Mouse (Mus musculus) CH12.LX (cell line): ENCODE measurements around the gene Mtf2. TPM values are rescaled to one million over a fixed set of nuclear protein-coding genes. Genes with fewer than 3 reads are reported as not detected.

ENCODE experiments used
- DNase-seq: peaks from one replicate; pipeline ENCODE4 v3.0.0-alpha.2; 2013; ENCODE audit errors: extremely low read depth
- H3K27ac ChIP-seq: 2 replicates; pipeline ENCODE4 v1.5.1; 2012; ENCODE audit warnings: low read depth, mild to moderate bottlenecking, control low read depth, moderate library complexity; ENCODE audit not compliant: insufficient read depth
- H3K27me3 ChIP-seq: replicated peaks from 2 replicates; pipeline ENCODE3; 2012; ENCODE audit warnings: inconsistent platforms
- H3K36me3 ChIP-seq, 2 experiments: replicated peaks in 1 of 2; 2 replicates each; pipeline versions ENCODE3 to v1.6.1; 2012; ENCODE audit warnings: inconsistent platforms in 1 of 2, low read length in 1 of 2, mild to moderate bottlenecking in 1 of 2, mixed read lengths in 1 of 2, moderate library complexity in 1 of 2; ENCODE audit not compliant: control insufficient read depth in 1 of 2, insufficient read depth in 1 of 2
- H3K4me1 ChIP-seq, 2 experiments: 2 replicates each; pipeline ENCODE4 v1.6.1; 2012; ENCODE audit warnings: inconsistent platforms in 1 of 2, moderate library complexity in 1 of 2; ENCODE audit not compliant: insufficient read depth in 2 of 2, control insufficient read depth in 1 of 2
- H3K4me2 ChIP-seq: 2 replicates; pipeline ENCODE4 v1.6.1; 2012; ENCODE audit warnings: low read depth, mild to moderate bottlenecking, control low read depth; ENCODE audit not compliant: poor library complexity, insufficient read depth, severe bottlenecking
- H3K4me3 ChIP-seq, 3 experiments: fragments of 150-350 bp in 1 of 3; sonication (generic) in 1 of 3; replicated peaks in 1 of 3; 2 replicates each; pipeline versions ENCODE3 to v1.5.1; 2011 to 2012; ENCODE audit warnings: low read depth in 2 of 3, low read length in 2 of 3, mild to moderate bottlenecking in 2 of 3, moderate library complexity in 2 of 3, control low read depth in 1 of 3, improper control_type of control experiment in 1 of 3, inconsistent platforms in 1 of 3, mixed read lengths in 1 of 3; ENCODE audit not compliant: poor library complexity in 1 of 3
- H3K79me2 ChIP-seq: replicated peaks from 2 replicates; pipeline ENCODE4 v1.6.1; 2012; ENCODE audit warnings: mild to moderate bottlenecking, moderate library complexity; ENCODE audit not compliant: control insufficient read depth, poor library complexity, insufficient read depth, severe bottlenecking; ENCODE audit errors: extremely low read depth
- H3K9ac ChIP-seq: 2 replicates; pipeline ENCODE4 v1.6.1; 2012; ENCODE audit warnings: low read depth, mild to moderate bottlenecking, control low read depth, moderate library complexity; ENCODE audit not compliant: insufficient read depth
- H3K9me3 ChIP-seq: replicated peaks from 2 replicates; pipeline ENCODE3; 2012; ENCODE audit warnings: low read length, inconsistent platforms, mixed read lengths
- BHLHE40 ChIP-seq: IDR thresholded peaks from 2 replicates; pipeline ENCODE4 v1.6.1; 2011; ENCODE audit warnings: mild to moderate bottlenecking, low read depth, low read length, improper control_type of control experiment
- CHD1 ChIP-seq: IDR thresholded peaks from 2 replicates; pipeline ENCODE4 v1.6.1; 2012; ENCODE audit warnings: low read depth, low read length, improper control_type of control experiment, inconsistent platforms
- CHD2 ChIP-seq: IDR thresholded peaks from 2 replicates; pipeline ENCODE4 v1.6.1; 2011; ENCODE audit warnings: low read length, improper control_type of control experiment
- CTCF ChIP-seq, 2 experiments: IDR thresholded peaks in 1 of 2; conservative IDR thresholded peaks in 1 of 2; 2 replicates each; pipeline ENCODE4 v1.5.1; 2011 to 2012; ENCODE audit warnings: low read depth in 2 of 2, low read length in 2 of 2, improper control_type of control experiment in 1 of 2, inconsistent platforms in 1 of 2, mild to moderate bottlenecking in 1 of 2, moderate library complexity in 1 of 2
- E2F4 ChIP-seq: IDR thresholded peaks from 2 replicates; pipeline ENCODE4 v1.6.1; 2011; ENCODE audit warnings: low read depth, low read length, improper control_type of control experiment; ENCODE audit not compliant: insufficient replicate concordance
- ELF1 ChIP-seq: IDR thresholded peaks from 2 replicates; pipeline ENCODE4 v1.6.1; 2014; ENCODE audit warnings: low read depth, mild to moderate bottlenecking, inconsistent platforms, low read length, improper control_type of control experiment
- EP300 ChIP-seq: IDR thresholded peaks from 2 replicates; pipeline ENCODE4 v1.6.1; 2011; ENCODE audit warnings: low read length, improper control_type of control experiment
- ETS1 ChIP-seq: conservative IDR thresholded peaks from 2 replicates; pipeline ENCODE4 v1.6.1; 2012; ENCODE audit warnings: low read depth, mild to moderate bottlenecking, inconsistent platforms, low read length, improper control_type of control experiment, moderate library complexity
- GABPA ChIP-seq: IDR thresholded peaks from 2 replicates; pipeline ENCODE4 v1.6.1; 2012; ENCODE audit warnings: low read depth, low read length, improper control_type of control experiment, inconsistent platforms; ENCODE audit not compliant: insufficient replicate concordance
- HCFC1 ChIP-seq: IDR thresholded peaks from 2 replicates; pipeline ENCODE4 v1.6.1; 2012; ENCODE audit warnings: low read depth, mild to moderate bottlenecking, inconsistent platforms, low read length, improper control_type of control experiment
- IRF4 ChIP-seq: IDR thresholded peaks from 2 replicates; pipeline ENCODE4 v1.6.1; 2014; ENCODE audit warnings: low read depth, mild to moderate bottlenecking, inconsistent platforms, low read length, improper control_type of control experiment
- JUN ChIP-seq: IDR thresholded peaks from 2 replicates; pipeline ENCODE4 v1.6.1; 2011; ENCODE audit warnings: low read depth, mild to moderate bottlenecking, low read length, improper control_type of control experiment, moderate library complexity; ENCODE audit not compliant: insufficient read depth
- JUND ChIP-seq: conservative IDR thresholded peaks from 2 replicates; pipeline ENCODE4 v1.6.1; 2011; ENCODE audit warnings: low read depth, low read length, improper control_type of control experiment
- KAT2A ChIP-seq: IDR thresholded peaks from 2 replicates; pipeline ENCODE4 v1.6.1; 2012; ENCODE audit warnings: low read length, improper control_type of control experiment, inconsistent platforms; ENCODE audit not compliant: insufficient replicate concordance
- MAFK ChIP-seq: IDR thresholded peaks from 2 replicates; pipeline ENCODE4 v1.6.1; 2011; ENCODE audit warnings: low read length, improper control_type of control experiment; ENCODE audit not compliant: insufficient replicate concordance
- MAX ChIP-seq: IDR thresholded peaks from 2 replicates; pipeline ENCODE4 v1.6.1; 2011; ENCODE audit warnings: low read length, improper control_type of control experiment
- MAZ ChIP-seq: IDR thresholded peaks from 2 replicates; pipeline ENCODE4 v1.6.1; 2012; ENCODE audit warnings: low read depth, mild to moderate bottlenecking, inconsistent platforms, low read length, improper control_type of control experiment, moderate library complexity
- MEF2A ChIP-seq: IDR thresholded peaks from 2 replicates; pipeline ENCODE4 v1.6.1; 2014; ENCODE audit warnings: low read depth, mild to moderate bottlenecking, inconsistent platforms, low read length, improper control_type of control experiment, borderline replicate concordance
- MXI1 ChIP-seq: IDR thresholded peaks from 2 replicates; pipeline ENCODE4 v1.6.1; 2011; ENCODE audit warnings: mild to moderate bottlenecking, low read depth, low read length, improper control_type of control experiment
- MYC ChIP-seq: IDR thresholded peaks from 2 replicates; pipeline ENCODE4 v1.6.1; 2011; ENCODE audit warnings: low read depth, mild to moderate bottlenecking, improper control_type of control experiment, low read length
- NELFE ChIP-seq: IDR thresholded peaks from 2 replicates; pipeline ENCODE4 v1.6.1; 2011; ENCODE audit warnings: low read depth, low read length, improper control_type of control experiment
- NRF1 ChIP-seq: IDR thresholded peaks from 2 replicates; pipeline ENCODE4 v1.6.1; 2014; ENCODE audit warnings: low read depth, mild to moderate bottlenecking, inconsistent platforms, low read length, improper control_type of control experiment, moderate library complexity
- PAX5 ChIP-seq: IDR thresholded peaks from 2 replicates; pipeline ENCODE4 v1.6.1; 2012; ENCODE audit warnings: low read length, inconsistent platforms, mixed read lengths
- POLR2A ChIP-seq: IDR thresholded peaks from 2 replicates; pipeline ENCODE4 v1.6.1; 2011; ENCODE audit warnings: low read depth, mild to moderate bottlenecking, improper control_type of control experiment, low read length
- POLR2AphosphoS2 ChIP-seq: IDR thresholded peaks from 2 replicates; pipeline ENCODE4 v1.6.1; 2011; ENCODE audit warnings: low read depth, low read length, improper control_type of control experiment
- RAD21 ChIP-seq: IDR thresholded peaks from 2 replicates; pipeline ENCODE4 v1.6.1; 2011; ENCODE audit warnings: low read depth, mild to moderate bottlenecking, low read length, improper control_type of control experiment, moderate library complexity
- RCOR1 ChIP-seq: conservative IDR thresholded peaks from 2 replicates; pipeline ENCODE4 v1.6.1; 2012; ENCODE audit warnings: low read depth, mild to moderate bottlenecking, inconsistent platforms, low read length, improper control_type of control experiment
- SIN3A ChIP-seq: IDR thresholded peaks from 2 replicates; pipeline ENCODE4 v1.6.1; 2012; ENCODE audit warnings: low read length, improper control_type of control experiment, inconsistent platforms
- SMC3 ChIP-seq: IDR thresholded peaks from 2 replicates; pipeline ENCODE4 v1.6.1; 2011; ENCODE audit warnings: low read depth, low read length, improper control_type of control experiment
- TBP ChIP-seq: conservative IDR thresholded peaks from 2 replicates; pipeline ENCODE4 v1.6.1; 2011; ENCODE audit warnings: low read depth, low read length, improper control_type of control experiment
- TCF12 ChIP-seq: IDR thresholded peaks from 2 replicates; pipeline ENCODE4 v1.6.1; 2014; ENCODE audit warnings: low read depth, mild to moderate bottlenecking, inconsistent platforms, low read length, improper control_type of control experiment
- UBTF ChIP-seq: IDR thresholded peaks from 2 replicates; pipeline ENCODE4 v1.6.1; 2012; ENCODE audit warnings: low read depth, mild to moderate bottlenecking, inconsistent platforms, low read length, improper control_type of control experiment, moderate library complexity
- USF1 ChIP-seq: IDR thresholded peaks from 2 replicates; pipeline ENCODE4 v1.6.1; 2014; ENCODE audit warnings: low read depth, mild to moderate bottlenecking, inconsistent platforms, low read length, improper control_type of control experiment
- USF2 ChIP-seq: conservative IDR thresholded peaks from 2 replicates; pipeline ENCODE4 v1.6.1; 2011; ENCODE audit warnings: low read depth, low read length, improper control_type of control experiment
- ZC3H11A ChIP-seq: IDR thresholded peaks from 2 replicates; pipeline ENCODE4 v1.6.1; 2012; ENCODE audit warnings: low read depth, mild to moderate bottlenecking, inconsistent platforms, low read length, improper control_type of control experiment
- ZKSCAN1 ChIP-seq: IDR thresholded peaks from 2 replicates; pipeline ENCODE4 v1.6.1; 2012; ENCODE audit warnings: low read depth, inconsistent platforms, low read length, improper control_type of control experiment, borderline replicate concordance
- ZMIZ1 ChIP-seq: IDR thresholded peaks from 2 replicates; pipeline ENCODE4 v1.6.1; 2012; ENCODE audit warnings: low read depth, mild to moderate bottlenecking, inconsistent platforms, low read length, improper control_type of control experiment
- ZNF384 ChIP-seq: IDR thresholded peaks from 2 replicates; pipeline ENCODE4 v1.6.1; 2012; ENCODE audit warnings: low read depth, low read length, improper control_type of control experiment, inconsistent platforms
- dilution Hi-C: fragments of 300-500 bp; cut with MboI; formaldehyde crosslinking; loops from 2 replicates; pipeline ENCODE4 v1.14.3; 2020; ENCODE audit warnings: low sequenced_read_pairs; ENCODE audit not compliant: extremely low pct_unique_long_range_greater_than_20kb, extremely low pct_ligation_motif_present
- in situ Hi-C: fragments of 300-500 bp; cut with MboI; formaldehyde crosslinking; loops from 3 replicates; pipeline ENCODE4 v1.14.3; 2019; ENCODE audit warnings: low sequenced_read_pairs, low pct_ligation_motif_present, low pct_unique_long_range_greater_than_20kb, mixed read lengths
- polyA plus RNA-seq: library from polyadenylated mRNA; unstranded; fragments of >175 nt; gene quantifications from 2 replicates; pipeline ENCODE4 v1.2.1, GENCODE M21; 2012; ENCODE audit warnings: low read depth; ENCODE audit not compliant: insufficient read length
- total RNA-seq, 2 experiments: library from RNA; depleted of rRNA; stranded (reverse); fragments of 300-350 nt in 1 of 2; fragments of >200 nt in 1 of 2; gene quantifications; 2 replicates each; pipeline ENCODE4 v1.2.3; 2012 to 2014

Gene Mtf2
- total and polyA plus RNA-seq, 3 experiments, result 58.7 to 76.2 (median 71.0) TPM

GRCm38 (mm10) chr5:108132441-108133243 is 67.2 kb downstream of the Mtf2 start, which contains the start of the genes Tmed5 and Ccdc18:
Gene Tmed5, minus strand, starts transcription at chr5:108132620.
Gene Ccdc18, plus strand, starts transcription at chr5:108132875.
- Histone ChIP-seq H3K27ac (peak within 1 kb of the TSS; percentile 94), H3K9me3 (no peaks in the 10 kb centered on the region), H3K4me1 (peaks cover 0 to 19% of the 10 kb centered on the region in 2 experiments; a peak in 3 of 4 replicates), H3K4me2 (peak within 1 kb of the TSS; percentile 82), H3K79me2 (peaks cover 22% of the 10 kb centered on the region), H3K27me3 (no peaks in the 10 kb centered on the region), H3K9ac (peak within 1 kb of the TSS; percentile 91), H3K4me3 (peak within 1 kb of the TSS; percentile 80 to 99 (median 89)), H3K36me3 (peaks cover 10 to 23% of the 10 kb centered on the region in 2 experiments)
- TF ChIP-seq ELF1, result peak; percentile 83
- no peak for TF ChIP-seq RCOR1
- no peak for TF ChIP-seq CTCF (conservative IDR thresholded peaks at IDR 0.05 in 1 of 2, IDR thresholded peaks at IDR 0.05 in 1 of 2; ENCODE audit: low read depth in 2 of 2, low read length in 2 of 2)
- TF ChIP-seq MAX, result peak; percentile 67
- TF ChIP-seq POLR2AphosphoS2, result peak; percentile 88
- TF ChIP-seq SIN3A, result no peak; the same call in 1 of the 2 replicates
- peak; percentile 77 for TF ChIP-seq ZMIZ1
- no peak; the same call in 1 of the 2 replicates for TF ChIP-seq GABPA
- no peak for TF ChIP-seq JUN
- no peak for TF ChIP-seq CHD2
- no peak for TF ChIP-seq E2F4
- TF ChIP-seq ZC3H11A, result no peak
- TF ChIP-seq JUND, result no peak
- peak; percentile 74 for TF ChIP-seq TCF12
- TF ChIP-seq HCFC1, result peak; percentile 96
- no peak for TF ChIP-seq MAFK
- no peak for TF ChIP-seq EP300
- no peak for TF ChIP-seq UBTF
- TF ChIP-seq NELFE, result peak; percentile 74
- no peak for TF ChIP-seq ZNF384
- TF ChIP-seq NRF1, result peak; percentile 8
- TF ChIP-seq CHD1, result no peak
- TF ChIP-seq SMC3, result no peak
- peak; percentile 82; the same call in 1 of the 2 replicates for TF ChIP-seq KAT2A
- peak; percentile 85 for TF ChIP-seq POLR2A
- TF ChIP-seq MXI1, result peak; percentile 45; the same call in 1 of the 2 replicates
- 0 out of 2 replicates have a peak, but pooled peaks have one; percentile 41 for TF ChIP-seq TBP
- peak; percentile 77 for TF ChIP-seq IRF4
- TF ChIP-seq MAZ, result peak; percentile 17; the same call in 1 of the 2 replicates
- no peak for TF ChIP-seq USF1
- no peak for TF ChIP-seq USF2
- TF ChIP-seq BHLHE40, result no peak
- TF ChIP-seq ETS1, result no peak
- TF ChIP-seq MEF2A, result peak; percentile 68; the same call in 1 of the 2 replicates
- no peak for TF ChIP-seq PAX5
- TF ChIP-seq MYC, result peak; percentile 49; the same call in 1 of the 2 replicates
- TF ChIP-seq ZKSCAN1, result no peak
- TF ChIP-seq RAD21, result no peak
- in situ Hi-C loops, result no loop called here
- dilution Hi-C loops, result no loop called here
- DNase-seq, result peak; percentile 98
